Mouse (Mus musculus) C2C12 (cell line): Measurements from ENCODE around the gene Irf9. TPM values are rescaled to one million over a fixed set of nuclear protein-coding genes. Genes with fewer than 3 reads are reported as not detected.

ENCODE experiments used
- H3K27me3 ChIP-seq: one replicate; pipeline ENCODE4 v1.6.1; 2011; ENCODE audit not compliant: control insufficient read depth, insufficient read depth, insufficient read length
- H3K36me3 ChIP-seq: one replicate; pipeline ENCODE4 v1.6.1; 2011; ENCODE audit not compliant: control insufficient read depth, insufficient read depth
- H3K4me3 ChIP-seq: one replicate; pipeline ENCODE4 v1.5.1; 2011; ENCODE audit warnings: mild to moderate bottlenecking, control low read depth; ENCODE audit not compliant: poor library complexity, insufficient read depth, severe bottlenecking
- H3K79me2 ChIP-seq: one replicate; pipeline ENCODE4 v1.6.1; 2011; ENCODE audit not compliant: control insufficient read depth, insufficient read depth
- H3K79me3 ChIP-seq: one replicate; pipeline ENCODE4 v1.6.1; 2011; ENCODE audit warnings: low read depth, control low read depth
- H3ac ChIP-seq: one replicate; pipeline ENCODE3; 2011; ENCODE audit warnings: low read depth; ENCODE audit not compliant: control insufficient read depth, insufficient read length
- CEBPB ChIP-seq: IDR thresholded peaks from one replicate; pipeline ENCODE4 v1.6.1; 2011; ENCODE audit warnings: low read depth, mild to moderate bottlenecking, control low read depth, moderate library complexity
- CTCF ChIP-seq: IDR thresholded peaks from one replicate; pipeline ENCODE4 v1.5.1; 2011; ENCODE audit not compliant: control insufficient read depth, insufficient read depth, insufficient read length
- FOSL1 ChIP-seq: IDR thresholded peaks from one replicate; pipeline ENCODE4 v1.8.0; 2011; ENCODE audit warnings: mild to moderate bottlenecking, low read length; ENCODE audit not compliant: poor library complexity, insufficient read depth, severe bottlenecking
- MAX ChIP-seq: IDR thresholded peaks from one replicate; pipeline ENCODE4 v1.6.1; 2011; ENCODE audit warnings: mild to moderate bottlenecking, control low read depth
- MYOD1 ChIP-seq: IDR thresholded peaks from one replicate; pipeline ENCODE4 v1.6.1; 2011; ENCODE audit warnings: low read depth; ENCODE audit not compliant: control insufficient read depth, insufficient read length
- MYOG ChIP-seq: IDR thresholded peaks from one replicate; pipeline ENCODE4 v1.6.1; 2011; ENCODE audit not compliant: control insufficient read depth, insufficient read length; ENCODE audit errors: extremely low read depth
- USF1 ChIP-seq: IDR thresholded peaks from one replicate; pipeline ENCODE4 v1.6.1; 2011; ENCODE audit warnings: low read depth, mild to moderate bottlenecking, control low read depth, moderate library complexity
- polyA plus RNA-seq: library from polyadenylated mRNA; unstranded; fragments of >200 nt; fragmentation: generic; extraction: Trizol; gene quantifications from one replicate; pipeline ENCODE4 v1.2.1, GENCODE M21; 2012; ENCODE audit warnings: missing spikeins

Irf9 gene
- polyA plus RNA-seq, 1 experiment = 3.3 TPM

GRCm38 (mm10) chr14:55559799-55560201 lies 43.6 kb upstream of the Irf9 start, which contains the start of gene Dcaf11:
TSS of gene Dcaf11 (plus strand) at chr14:55560006.
- Histone ChIP-seq H3K79me3 (no peaks in the 10 kb centered on the region), H3K27me3 (no peaks in the 10 kb centered on the region), H3ac (peak within 1 kb of the TSS; percentile 84), H3K79me2 (no peaks in the 10 kb centered on the region), H3K4me3 (peak within 1 kb of the TSS; percentile 55), H3K36me3 (no peaks in the 10 kb centered on the region)
- TF ChIP-seq USF1 = no peak
- no peak for TF ChIP-seq MYOG
- no peak for TF ChIP-seq CTCF
- no peak for TF ChIP-seq CEBPB
- TF ChIP-seq MAX = no peak
- TF ChIP-seq FOSL1 = no peak
- TF ChIP-seq MYOD1 = no peak

DNA sequence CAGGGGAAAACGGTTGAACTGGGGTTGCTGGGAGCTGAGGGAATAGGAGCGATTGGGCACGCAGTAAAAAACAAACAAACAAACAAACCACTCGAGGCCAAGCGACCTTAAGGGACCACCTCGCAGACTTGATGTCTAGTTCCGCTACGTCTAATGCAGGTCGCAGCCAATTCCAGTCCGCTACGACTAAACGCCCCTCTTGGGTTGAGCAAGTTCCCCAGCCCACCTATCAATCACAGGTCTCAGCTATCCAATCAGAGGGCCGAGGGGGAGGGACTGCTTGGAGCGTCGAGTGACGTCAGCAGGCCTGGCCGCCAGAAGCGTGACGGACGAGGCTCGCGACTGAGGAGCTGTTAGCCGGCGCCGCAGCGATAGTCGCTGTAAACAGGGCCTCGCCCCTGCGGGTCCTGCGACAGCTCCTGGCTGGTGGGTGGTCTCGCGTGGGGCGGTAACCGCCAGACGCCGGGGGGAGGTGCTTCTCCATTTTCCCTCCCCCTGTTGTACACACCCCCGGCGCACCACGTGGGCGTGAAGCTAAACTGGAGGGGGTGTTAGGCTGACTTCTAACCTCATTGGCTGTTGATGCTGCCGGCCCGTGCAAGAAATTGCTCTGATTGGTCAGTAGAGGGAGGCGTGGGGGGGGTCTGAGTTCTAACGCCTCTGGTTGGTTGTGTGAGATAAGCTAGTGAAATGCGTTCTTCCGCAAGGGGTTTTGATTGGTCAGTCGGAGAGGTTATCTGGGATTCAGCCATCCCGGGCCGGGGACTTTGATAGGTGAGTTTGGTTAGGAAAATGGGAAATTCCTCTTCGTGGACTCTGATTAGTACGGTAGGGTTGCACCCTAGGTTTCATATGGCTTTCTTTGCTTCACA lies 42.9 kb upstream of the Irf9 start, which contains the start of gene A730061H03Rik:
Gene A730061H03Rik, minus strand, starts transcription at position 205 of the 872 bp plus-strand sequence.
- Histone ChIP-seq H3K79me2 (no peaks in the 10 kb centered on the region), H3K4me3 (peak within 1 kb of the TSS; percentile 55), H3ac (peak within 1 kb of the TSS; percentile 84), H3K27me3 (no peaks in the 10 kb centered on the region), H3K79me3 (no peaks in the 10 kb centered on the region), H3K36me3 (peaks cover 2% of the 10 kb centered on the region)
- TF ChIP-seq MYOD1 (no peak), USF1 (peak; percentile 88), CEBPB (peak; percentile 58), MAX (peak; percentile 92)

DNA sequence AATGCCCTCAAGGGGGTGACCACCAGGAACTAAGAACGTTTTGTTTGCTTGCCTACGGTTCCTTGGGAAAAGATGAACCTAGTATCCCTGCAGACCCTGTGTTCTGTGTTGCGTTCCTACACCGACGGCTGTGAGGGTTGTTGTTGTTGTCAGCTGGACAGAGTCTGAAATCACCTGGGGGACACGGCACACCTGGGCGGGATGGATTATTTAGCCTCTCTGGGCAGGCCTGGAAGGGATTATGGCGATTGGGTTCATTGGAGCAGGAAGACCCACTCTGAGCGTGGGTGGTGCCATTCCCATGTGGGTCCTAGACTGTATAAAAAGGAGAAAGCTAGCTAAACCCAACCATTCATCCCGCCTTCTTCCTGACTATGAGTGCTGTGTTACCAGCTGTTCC lies 41.5 kb upstream of the Irf9 start:
- Histone ChIP-seq H3K79me3 (no peaks in the 10 kb centered on the region), H3ac (no peak overlapping the region), H3K27me3 (no peaks in the 10 kb centered on the region), H3K79me2 (no peaks in the 10 kb centered on the region), H3K4me3 (no peak overlapping the region), H3K36me3 (peaks cover 9% of the 10 kb centered on the region)
- TF ChIP-seq MYOD1 (no peak), CEBPB (no peak), CTCF (no peak)

DNA sequence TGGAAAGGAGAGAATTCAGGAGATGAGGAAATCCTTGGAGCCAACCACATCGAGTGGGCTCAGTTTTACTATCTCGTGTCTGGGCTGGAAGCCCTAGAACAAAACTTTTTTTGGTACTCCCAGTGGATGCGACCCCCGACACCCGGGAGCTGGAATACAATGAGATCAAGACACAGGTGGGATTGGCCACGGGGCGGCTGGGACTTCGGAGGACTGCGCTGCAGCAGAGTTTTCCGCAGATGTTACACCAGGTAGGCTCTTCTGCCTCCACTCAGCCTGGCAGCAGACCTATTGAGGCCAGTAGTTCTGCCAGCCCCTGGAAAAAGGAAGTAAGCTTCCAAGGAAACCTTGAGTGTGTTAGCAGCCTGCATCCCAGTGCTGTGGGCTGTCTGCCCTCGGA lies 40.1 kb upstream of the Irf9 start:
- peaks cover 14% of the 10 kb centered on the region for H3K36me3 ChIP-seq
- no peaks in the 10 kb centered on the region for H3K27me3 ChIP-seq
- TF ChIP-seq MAX (no peak), CTCF (no peak), CEBPB (no peak), FOSL1 (no peak), USF1 (no peak), MYOG (no peak), MYOD1 (no peak)
- H3K4me3 ChIP-seq = no peak overlapping the region
- no peaks in the 10 kb centered on the region for H3K79me2 ChIP-seq
- H3K79me3 ChIP-seq = no peaks in the 10 kb centered on the region
- H3ac ChIP-seq = no peak overlapping the region

DNA sequence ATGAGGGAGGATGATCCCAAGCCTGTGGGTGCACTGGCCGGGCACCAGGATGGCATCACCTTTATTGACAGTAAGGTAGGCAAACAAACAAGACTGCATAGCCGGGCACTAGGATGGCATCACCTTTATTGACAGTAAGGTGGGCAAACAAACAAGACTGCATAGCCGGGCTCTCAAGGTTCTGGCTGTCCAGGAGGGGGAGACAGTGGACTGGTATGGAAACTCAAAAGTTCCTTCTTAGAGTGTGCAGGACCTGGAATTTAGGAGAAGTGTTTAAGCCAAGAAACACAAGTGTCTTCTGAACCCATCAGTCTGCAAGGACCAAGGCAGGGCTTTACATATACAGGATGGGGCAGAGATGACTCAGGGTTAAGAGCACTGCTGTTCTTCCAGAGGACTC lies 37.6 kb upstream of the Irf9 start:
- Histone ChIP-seq H3K27me3 (no peaks in the 10 kb centered on the region), H3K79me2 (no peaks in the 10 kb centered on the region), H3K4me3 (no peak overlapping the region), H3K36me3 (peaks cover 14% of the 10 kb centered on the region), H3K79me3 (no peaks in the 10 kb centered on the region), H3ac (no peak overlapping the region)
- TF ChIP-seq MYOG = no peak

GRCm38 (mm10) chr14:55567496-55567895 lies 35.9 kb upstream of the Irf9 start:
- no peak overlapping the region for H3ac ChIP-seq
- no peaks in the 10 kb centered on the region for H3K79me3 ChIP-seq
- no peaks in the 10 kb centered on the region for H3K27me3 ChIP-seq
- H3K36me3 ChIP-seq = peaks cover 14% of the 10 kb centered on the region
- H3K79me2 ChIP-seq = no peaks in the 10 kb centered on the region
- H3K4me3 ChIP-seq = no peak overlapping the region
- TF ChIP-seq MYOD1 (no peak), MYOG (no peak), MAX (no peak), CTCF (no peak), CEBPB (no peak), FOSL1 (no peak), USF1 (no peak)
